Mouse (Mus musculus) neural tube, embryonic 12.5 days (tissue): ENCODE measurements around the gene Nlrp9a. TPM values are rescaled to one million over a fixed set of nuclear protein-coding genes. Genes with fewer than 3 reads are reported as not detected.
"Not testable (repeated sequence)": the region's sequence is repeated elsewhere in the genome, so short reads cannot be mapped to it uniquely, and the experiment has no call there.

Experiments used
- ATAC-seq: fragments of 200-750 bp; cut with Nextera tagmentation; 2 replicates; pipeline ENCODE4 v1.8.0; 2017; ENCODE audit warnings: low read depth, mild to moderate bottlenecking, moderate TSS enrichment, moderate library complexity; ENCODE audit not compliant: low FRiP score
- H3K27ac ChIP-seq: fragments of 300-500 bp; sonication (generic); 2 replicates; pipeline ENCODE4 v1.5.1; 2016
- H3K27me3 ChIP-seq: fragments of 300-500 bp; sonication (generic); replicated peaks from 2 replicates; pipeline ENCODE4 v1.6.1; 2016; ENCODE audit warnings: mild to moderate bottlenecking
- H3K36me3 ChIP-seq: fragments of 300-500 bp; sonication (generic); 2 replicates; pipeline ENCODE4 v1.6.1; 2016; ENCODE audit warnings: mild to moderate bottlenecking
- H3K4me1 ChIP-seq: fragments of 300-500 bp; sonication (generic); 2 replicates; pipeline ENCODE4 v1.6.1; 2016
- H3K4me2 ChIP-seq: fragments of 300-500 bp; sonication (generic); replicated peaks from 2 replicates; pipeline ENCODE4 v1.6.1; 2016; ENCODE audit warnings: mild to moderate bottlenecking
- H3K4me3 ChIP-seq: fragments of 300-500 bp; sonication (generic); 2 replicates; pipeline ENCODE4 v1.5.1; 2016
- H3K9ac ChIP-seq: fragments of 300-500 bp; sonication (generic); 2 replicates; pipeline ENCODE4 v1.6.1; 2016; ENCODE audit warnings: mild to moderate bottlenecking
- H3K9me3 ChIP-seq: fragments of 300-500 bp; sonication (generic); 2 replicates; pipeline ENCODE4 v1.6.1; 2016; ENCODE audit warnings: mild to moderate bottlenecking
- WGBS: fragments of 180-500 bp; shearing (Covaris S2); methylation state at CpG from one replicate; pipeline ENCODE4 v1.1.7; 2016; 5-methylcytosine and 5-hydroxymethylcytosine counted together
- microRNA-seq: library from miRNA; unstranded; fragments of <30 nt; microRNA quantifications from one replicate; pipeline ENCODE4, GENCODE M21; 2017
- polyA plus RNA-seq: library from polyadenylated mRNA; unstranded; fragments of >200 nt; fragmentation: Nextera tagmentation; extraction: Ambion mirVana; gene quantifications from 2 replicates; pipeline ENCODE4 v1.2.1, GENCODE M21; 2016

Gene Nlrp9a
- polyA plus RNA-seq: not detected in 2 replicates

- WGBS: 77% methylated on average over 2 of the region's 2 CpGs
These were observed at the start of gene Nlrp9a for GRCm38 (mm10) chr7:26534723-26535122. Gene Nlrp9a, plus strand, starts transcription at chr7:26535023.

GRCm38 (mm10) chr7:26489514-26489913 is 45.3 kb upstream of the Nlrp9a start:
- H3K4me1 ChIP-seq, H3K27ac ChIP-seq, H3K36me3 ChIP-seq, H3K9me3 ChIP-seq, H3K4me3 ChIP-seq, ATAC-seq, H3K9ac ChIP-seq, H3K4me2 ChIP-seq, H3K27me3 ChIP-seq: not testable (repeated sequence)
- WGBS: 84% methylated on average over 18 of the region's 18 CpGs

More at GRCm38 (mm10) chr7:26534723-26535122, at the start of gene Nlrp9a:
- H3K4me2 ChIP-seq, H3K9me3 ChIP-seq, H3K27me3 ChIP-seq, ATAC-seq, H3K9ac ChIP-seq, H3K27ac ChIP-seq, H3K4me3 ChIP-seq, H3K36me3 ChIP-seq, H3K4me1 ChIP-seq: not testable (repeated sequence)

GRCm38 (mm10) chr7:26589077-26589476 is 54.3 kb downstream of the Nlrp9a start:
- no peak for ATAC-seq
- H3K9me3 ChIP-seq: no peaks in the 10 kb centered on the region
- H3K27me3 ChIP-seq: no peaks in the 10 kb centered on the region
- H3K9ac ChIP-seq: no peak overlapping the region
- H3K36me3 ChIP-seq: no peaks in the 10 kb centered on the region
- no peak overlapping the region for H3K4me3 ChIP-seq
- no peak overlapping the region for H3K4me2 ChIP-seq
- H3K4me1 ChIP-seq: no peaks in the 10 kb centered on the region
- H3K27ac ChIP-seq: no peak overlapping the region

GRCm38 (mm10) chr7:26589774-26590173 is 55.0 kb downstream of the Nlrp9a start:
- Histone ChIP-seq H3K9me3 (no peaks in the 10 kb centered on the region), H3K27ac (no peak overlapping the region), H3K9ac (no peak overlapping the region), H3K4me3 (no peak overlapping the region), H3K36me3 (no peaks in the 10 kb centered on the region), H3K4me2 (no peak overlapping the region), H3K27me3 (no peaks in the 10 kb centered on the region), H3K4me1 (no peaks in the 10 kb centered on the region)
- no peak for ATAC-seq
- WGBS: 73% methylated on average over 1 of the region's 1 CpGs

- not testable (repeated sequence) for H3K4me2 ChIP-seq, H3K4me1 ChIP-seq, H3K9ac ChIP-seq, H3K36me3 ChIP-seq, H3K9me3 ChIP-seq, ATAC-seq, H3K27ac ChIP-seq, H3K27me3 ChIP-seq, H3K4me3 ChIP-seq
- 78% methylated on average over 1 of the region's 1 CpGs for WGBS
These were observed 83.5 kb downstream of the Nlrp9a start, which contains the start of gene Vmn1r185 for GRCm38 (mm10) chr7:26618364-26618763. Gene Vmn1r185, minus strand, starts transcription at chr7:26618464.

Small RNA genes within 50 kb of the gene (microRNA-seq; reads per million reads assigned to microRNA genes)
- not detected for gene Gm25947

Other genes starting within 250 kb of the Nlrp9a start
- gene Cyp2a4, start 227.9 kb upstream of the Nlrp9a start, polyA plus RNA-seq: not detected in 2 replicates
- not detected in 2 replicates for gene Nlrp9c, start 131.3 kb upstream of the Nlrp9a start, polyA plus RNA-seq
- gene Nlrp4a, start 99.9 kb upstream of the Nlrp9a start, polyA plus RNA-seq: not detected in 2 replicates
- not detected in 2 replicates for gene Vmn1r185, start 83.4 kb downstream of the Nlrp9a start, polyA plus RNA-seq
- gene Cyp2b23, start 151.4 kb downstream of the Nlrp9a start, polyA plus RNA-seq: not detected in 2 replicates
- 0.09 and 0.22 TPM in 2 replicates for gene Cyp2b19, start 222.1 kb downstream of the Nlrp9a start, polyA plus RNA-seq